Mouse (Mus musculus): ENCODE measurements around the gene Mmp28. TPM values are rescaled to one million over a fixed set of nuclear protein-coding genes. Genes with fewer than 3 reads are reported as not detected.

Mmp28 gene
- polyA plus RNA-seq, 1 experiment, result 4.7 TPM

DNA sequence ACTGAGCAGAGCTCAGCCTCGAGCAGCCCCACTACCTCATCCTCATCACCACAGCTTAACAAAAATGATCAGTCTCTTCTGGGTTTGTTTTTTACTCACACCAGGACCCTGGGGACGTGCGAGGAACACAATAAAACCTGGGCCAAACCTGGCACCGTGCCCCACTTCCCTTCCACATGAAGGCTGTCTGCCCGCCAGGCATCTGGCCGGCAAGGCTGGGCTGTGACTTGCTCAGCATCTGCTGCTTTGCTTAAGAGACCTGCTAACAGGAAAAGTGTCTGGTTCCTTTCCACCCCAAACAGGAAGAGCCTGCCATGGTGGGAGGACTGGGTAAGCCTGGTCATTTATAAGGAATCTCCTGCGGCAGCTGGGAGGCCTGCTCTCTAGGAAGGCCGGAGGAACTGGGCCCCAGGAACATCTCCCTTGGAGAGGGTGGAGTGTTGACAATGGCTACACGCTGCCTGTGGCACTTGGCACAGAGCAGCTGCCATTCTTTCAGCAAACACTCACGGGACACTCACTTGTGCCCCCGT is 4.3 kb upstream of the Mmp28 start:
- TF ChIP-seq POLR2A (IDR thresholded peaks at IDR 0.05; ENCODE audit: low read depth, low read length) (no peak), CTCF (IDR thresholded peaks at IDR 0.05; ENCODE audit: borderline replicate concordance, insufficient read depth, low read length) (no peak)
- no peak overlapping the region for H3K4me3 ChIP-seq (ENCODE audit: insufficient read depth, low read length)
- no peak overlapping the region for H3K27ac ChIP-seq (ENCODE audit: insufficient read depth, low read length)
- peaks cover 14% of the 10 kb centered on the region for H3K4me1 ChIP-seq (ENCODE audit: control insufficient read depth, insufficient read depth, low read length)

DNA sequence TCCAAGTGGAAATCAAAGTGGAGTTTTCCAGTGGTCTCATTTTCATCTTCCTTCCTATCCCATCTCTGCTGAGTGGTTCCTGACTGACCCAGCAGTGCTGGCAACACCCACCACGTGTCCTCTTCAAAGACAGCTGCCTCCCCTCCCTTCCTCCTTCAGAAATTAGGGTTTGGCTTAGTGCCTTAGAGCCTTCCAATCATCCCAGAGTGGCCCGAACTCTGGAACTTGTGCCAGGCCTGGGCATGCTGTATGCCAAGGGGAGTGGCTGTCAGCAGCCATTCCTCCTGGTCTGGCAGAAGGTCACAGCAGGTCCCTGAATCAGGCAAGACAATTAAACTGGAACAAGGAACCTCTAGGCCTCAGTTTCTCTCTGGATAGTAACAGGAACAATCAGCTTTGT is 3.1 kb upstream of the Mmp28 start:
- H3K4me3 ChIP-seq (ENCODE audit: insufficient read depth, low read length), result no peak overlapping the region
- H3K27ac ChIP-seq (ENCODE audit: insufficient read depth, low read length), result no peak overlapping the region
- TF ChIP-seq CTCF (IDR thresholded peaks at IDR 0.05; ENCODE audit: borderline replicate concordance, insufficient read depth, low read length), result no peak
- no peak for TF ChIP-seq POLR2A (IDR thresholded peaks at IDR 0.05; ENCODE audit: low read depth, low read length)
- peaks cover 11% of the 10 kb centered on the region for H3K4me1 ChIP-seq (ENCODE audit: control insufficient read depth, insufficient read depth, low read length)

DNA sequence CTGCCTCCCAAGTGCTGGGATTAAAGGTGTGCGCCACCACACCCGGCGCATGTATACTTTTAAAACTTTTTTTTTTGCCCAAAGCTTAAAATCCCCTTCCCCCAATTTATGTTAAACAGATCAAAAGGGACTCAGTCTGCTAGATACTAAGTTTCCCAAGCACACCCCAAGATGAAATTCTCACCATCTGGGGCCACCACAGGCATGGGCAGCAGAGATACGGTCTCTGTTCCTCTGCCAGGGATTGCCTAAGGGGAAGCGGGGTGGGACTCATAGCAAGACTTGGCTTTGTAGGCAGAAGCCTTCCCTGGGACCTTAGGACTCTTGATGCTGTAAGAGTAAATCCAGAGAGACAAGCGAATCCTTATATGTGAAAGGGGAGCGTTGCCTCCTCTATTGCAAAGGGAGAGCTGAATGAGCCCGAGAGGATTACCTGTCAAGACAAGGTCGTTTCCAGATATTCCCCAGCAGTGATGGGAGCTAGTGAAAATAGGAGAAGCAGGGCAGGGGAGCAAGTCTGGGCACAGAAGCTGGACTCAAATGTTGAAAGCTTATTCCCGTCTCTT is 1.3 kb downstream of the Mmp28 start:
- no peak overlapping the region for H3K4me3 ChIP-seq (ENCODE audit: insufficient read depth, low read length)
- TF ChIP-seq CTCF (IDR thresholded peaks at IDR 0.05; ENCODE audit: borderline replicate concordance, insufficient read depth, low read length), result no peak

DNA sequence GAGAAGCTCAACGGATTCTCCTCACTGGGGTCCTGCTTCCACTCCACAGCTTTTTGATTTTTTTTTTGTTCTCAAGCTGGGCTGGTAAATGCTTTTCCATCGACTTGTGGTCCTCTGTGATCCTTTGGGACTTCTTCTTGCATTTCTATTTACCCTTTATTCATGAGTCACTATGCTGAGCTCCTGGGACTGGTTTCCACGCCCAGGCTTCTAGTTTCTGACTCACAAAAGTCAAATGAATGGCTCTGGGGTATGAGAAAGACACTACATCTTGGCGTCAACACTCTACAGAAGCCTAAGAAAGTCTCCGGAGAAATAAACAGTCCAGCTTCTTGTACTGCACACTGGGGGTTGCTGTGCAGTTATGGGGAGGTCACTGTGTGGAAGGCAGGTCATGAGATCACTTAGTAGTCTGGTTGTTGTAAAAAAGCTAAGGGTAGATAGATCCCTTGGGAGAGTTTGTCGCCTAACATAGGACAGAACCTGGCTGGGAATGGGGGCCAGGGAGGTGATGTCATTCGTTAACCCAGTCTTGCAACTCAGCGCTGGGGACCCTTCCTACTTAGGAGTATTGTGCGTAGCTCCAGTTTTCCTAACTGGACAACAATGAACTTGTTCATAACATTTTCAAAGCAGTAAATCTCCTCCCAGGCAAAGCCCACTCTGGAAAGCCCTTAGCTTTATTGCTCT is 4.8 kb downstream of the Mmp28 start:
- Histone ChIP-seq H3K4me1 (ENCODE audit: control insufficient read depth, insufficient read depth, low read length) (peaks cover 24% of the 10 kb centered on the region), H3K4me3 (ENCODE audit: insufficient read depth, low read length) (no peak overlapping the region), H3K27ac (ENCODE audit: insufficient read depth, low read length) (peak overlapping the region; percentile 80)
- TF ChIP-seq POLR2A (IDR thresholded peaks at IDR 0.05; ENCODE audit: low read depth, low read length) (no peak), CTCF (IDR thresholded peaks at IDR 0.05; ENCODE audit: borderline replicate concordance, insufficient read depth, low read length) (no peak)

More for the DNA sequence above, 1.3 kb downstream of the Mmp28 start:
- Histone ChIP-seq H3K27ac (ENCODE audit: insufficient read depth, low read length) (no peak overlapping the region), H3K4me1 (ENCODE audit: control insufficient read depth, insufficient read depth, low read length) (peaks cover 15% of the 10 kb centered on the region)

DNA sequence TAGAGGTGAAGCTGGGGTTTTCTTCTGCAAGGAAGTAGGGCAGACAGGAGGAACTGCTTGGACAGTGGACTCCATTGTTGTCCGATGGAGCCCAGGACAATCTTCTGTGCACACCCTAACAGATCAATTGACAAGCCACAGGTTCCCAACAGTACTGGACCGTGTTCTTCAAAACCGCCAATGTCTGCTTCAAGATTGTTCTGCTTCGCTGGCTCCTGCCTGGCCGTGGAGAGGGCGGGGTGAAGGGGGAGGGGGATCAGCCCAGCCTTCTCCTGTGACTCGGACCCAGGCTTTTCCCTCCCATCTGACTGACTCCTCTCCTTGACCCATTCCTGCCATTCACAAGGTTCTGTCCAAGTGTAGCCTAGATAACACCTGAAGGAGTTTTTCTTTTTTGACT is 5.6 kb downstream of the Mmp28 start:
- Histone ChIP-seq H3K4me1 (ENCODE audit: control insufficient read depth, insufficient read depth, low read length) (peaks cover 24% of the 10 kb centered on the region), H3K27ac (ENCODE audit: insufficient read depth, low read length) (peak overlapping the region; percentile 80), H3K4me3 (ENCODE audit: insufficient read depth, low read length) (no peak overlapping the region)
- TF ChIP-seq POLR2A (IDR thresholded peaks at IDR 0.05; ENCODE audit: low read depth, low read length) (no peak), CTCF (IDR thresholded peaks at IDR 0.05; ENCODE audit: borderline replicate concordance, insufficient read depth, low read length) (no peak)

DNA sequence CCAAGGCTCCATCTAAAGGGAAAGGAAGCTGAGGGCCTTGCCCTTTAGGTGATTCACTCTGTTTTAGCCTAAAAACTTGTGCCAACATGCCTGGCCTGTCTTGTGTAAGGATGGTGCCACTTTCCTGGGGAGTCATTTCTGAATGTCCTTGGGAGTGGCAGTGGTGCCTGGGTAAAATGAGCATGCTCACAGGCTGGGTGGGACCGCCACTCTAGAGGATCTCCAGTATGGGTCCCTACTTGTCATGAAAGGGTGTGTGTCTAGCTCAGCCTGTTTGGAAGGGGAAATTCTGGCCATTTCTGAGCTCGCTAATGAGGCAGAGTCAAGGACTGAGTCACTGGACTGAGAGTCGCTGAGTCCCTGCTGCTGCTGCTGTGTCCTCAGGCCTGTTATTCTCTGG is 7.3 kb downstream of the Mmp28 start:
- TF ChIP-seq CTCF (IDR thresholded peaks at IDR 0.05; ENCODE audit: borderline replicate concordance, insufficient read depth, low read length) (no peak), POLR2A (IDR thresholded peaks at IDR 0.05; ENCODE audit: low read depth, low read length) (no peak)
- Histone ChIP-seq H3K4me3 (ENCODE audit: insufficient read depth, low read length) (no peak overlapping the region), H3K4me1 (ENCODE audit: control insufficient read depth, insufficient read depth, low read length) (peaks cover 24% of the 10 kb centered on the region), H3K27ac (ENCODE audit: insufficient read depth, low read length) (peak overlapping the region; percentile 89)

DNA sequence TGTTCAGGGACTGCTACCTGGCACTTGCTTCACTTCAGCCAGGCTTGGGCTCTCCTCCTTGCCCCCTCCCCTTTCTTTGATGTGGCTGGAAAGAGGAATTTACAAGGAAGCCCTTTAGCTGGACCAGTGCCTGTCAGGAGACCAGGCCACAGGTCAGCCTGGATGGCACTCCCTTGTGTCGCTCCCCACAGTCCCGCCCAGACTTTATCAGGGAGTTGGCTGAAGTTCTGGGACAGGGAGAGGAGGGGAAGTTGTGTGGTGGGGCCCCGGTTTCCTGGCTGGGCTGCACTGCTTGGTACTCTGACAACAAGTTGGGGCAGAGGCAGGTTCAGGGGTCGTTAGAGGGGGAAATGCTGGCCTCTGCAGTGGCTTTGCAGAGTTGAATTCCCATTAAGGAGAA is 8.3 kb downstream of the Mmp28 start:
- TF ChIP-seq POLR2A (IDR thresholded peaks at IDR 0.05; ENCODE audit: low read depth, low read length) (no peak), CTCF (IDR thresholded peaks at IDR 0.05; ENCODE audit: borderline replicate concordance, insufficient read depth, low read length) (no peak)
- peaks cover 24% of the 10 kb centered on the region for H3K4me1 ChIP-seq (ENCODE audit: control insufficient read depth, insufficient read depth, low read length)
- no peak overlapping the region for H3K4me3 ChIP-seq (ENCODE audit: insufficient read depth, low read length)
- peak overlapping the region; percentile 89 for H3K27ac ChIP-seq (ENCODE audit: insufficient read depth, low read length)

DNA sequence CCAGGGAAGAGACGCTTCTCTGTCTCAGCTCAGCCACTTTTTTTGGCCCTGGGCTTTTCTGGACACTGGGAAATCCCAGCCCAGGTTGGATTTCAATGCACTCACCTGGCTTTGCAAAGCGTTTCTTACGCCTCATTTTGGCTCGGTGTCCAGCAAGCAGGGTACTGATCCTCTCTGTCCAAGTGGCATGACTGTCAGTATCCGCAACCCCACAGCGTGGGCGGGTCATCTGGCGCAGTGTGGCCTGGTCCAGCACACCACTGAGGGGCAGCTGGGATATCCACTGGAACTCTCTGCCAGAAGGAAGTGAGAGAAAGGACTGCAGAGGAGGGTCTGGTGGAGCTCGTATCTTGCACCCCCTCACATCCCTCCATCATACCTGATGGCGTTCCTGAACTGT is 11.6 kb downstream of the Mmp28 start:
- Histone ChIP-seq H3K4me3 (ENCODE audit: insufficient read depth, low read length) (no peak overlapping the region), H3K27ac (ENCODE audit: insufficient read depth, low read length) (no peak overlapping the region), H3K4me1 (ENCODE audit: control insufficient read depth, insufficient read depth, low read length) (peaks cover 19% of the 10 kb centered on the region)
- TF ChIP-seq CTCF (IDR thresholded peaks at IDR 0.05; ENCODE audit: borderline replicate concordance, insufficient read depth, low read length), result no peak
- TF ChIP-seq POLR2A (IDR thresholded peaks at IDR 0.05; ENCODE audit: low read depth, low read length), result no peak

DNA sequence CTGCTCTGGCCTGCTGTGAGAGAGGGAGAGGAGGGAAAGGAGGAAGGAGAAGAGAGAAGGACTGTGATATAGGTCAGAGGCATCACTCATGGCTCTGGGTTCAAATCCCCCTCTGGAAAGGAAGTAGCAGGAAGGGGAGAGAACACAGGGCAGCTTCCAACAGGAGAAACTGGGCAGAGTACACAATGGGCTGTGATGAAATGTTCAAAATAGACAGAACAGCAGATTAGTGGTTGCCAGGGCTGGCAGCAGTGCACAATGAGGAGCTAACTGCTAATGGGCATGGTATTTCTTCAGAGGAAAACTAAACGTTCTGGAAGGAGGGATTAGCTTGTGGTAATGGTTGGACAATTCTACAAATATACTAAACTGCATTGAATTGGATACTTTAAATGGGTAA is 12.3 kb downstream of the Mmp28 start:
- H3K4me1 ChIP-seq (ENCODE audit: control insufficient read depth, insufficient read depth, low read length), result peaks cover 13% of the 10 kb centered on the region
- H3K4me3 ChIP-seq (ENCODE audit: insufficient read depth, low read length), result no peak overlapping the region
- no peak overlapping the region for H3K27ac ChIP-seq (ENCODE audit: insufficient read depth, low read length)
- TF ChIP-seq CTCF (IDR thresholded peaks at IDR 0.05; ENCODE audit: borderline replicate concordance, insufficient read depth, low read length) (no peak), POLR2A (IDR thresholded peaks at IDR 0.05; ENCODE audit: low read depth, low read length) (no peak)

DNA sequence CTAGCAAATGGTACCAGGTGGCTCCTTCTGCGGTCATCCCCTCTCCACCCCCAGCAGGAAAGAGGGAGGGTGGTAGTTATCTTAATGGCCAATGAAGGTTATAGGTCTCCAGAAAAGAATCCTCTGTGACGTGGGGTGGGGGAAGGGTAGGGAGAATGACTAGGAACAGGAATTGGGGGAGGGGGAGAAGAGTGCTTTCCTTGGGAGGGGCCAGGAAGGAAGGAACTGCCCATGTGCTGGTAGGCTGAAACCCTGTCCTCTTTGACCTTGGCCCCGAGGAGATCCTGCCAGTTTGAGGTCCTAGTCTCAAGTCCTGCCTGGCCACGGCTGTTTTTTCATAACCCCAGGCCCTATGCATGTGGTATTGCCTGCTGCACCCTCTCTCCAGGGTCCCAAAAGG is 13.6 kb downstream of the Mmp28 start:
- TF ChIP-seq CTCF (IDR thresholded peaks at IDR 0.05; ENCODE audit: borderline replicate concordance, insufficient read depth, low read length) (no peak), POLR2A (IDR thresholded peaks at IDR 0.05; ENCODE audit: low read depth, low read length) (no peak)
- H3K27ac ChIP-seq (ENCODE audit: insufficient read depth, low read length), result no peak overlapping the region
- H3K4me3 ChIP-seq (ENCODE audit: insufficient read depth, low read length), result no peak overlapping the region
- peaks cover 7% of the 10 kb centered on the region; the same call in 1 of the 2 replicates for H3K4me1 ChIP-seq (ENCODE audit: control insufficient read depth, insufficient read depth, low read length)

Measured in embryonic fibroblast, embryonic 13.5 days (primary cell).